Mouse (Mus musculus) kidney, embryonic 15.5 days (tissue): ENCODE data around the gene Prtg. TPM values are rescaled to one million over a fixed set of nuclear protein-coding genes. Genes with fewer than 3 reads are reported as not detected.

ENCODE experiments used
- ATAC-seq: fragments of 200-750 bp; cut with Nextera tagmentation; replicated peaks from 2 replicates; pipeline ENCODE4 v1.8.0; 2017; ENCODE audit warnings: moderate TSS enrichment; ENCODE audit not compliant: low FRiP score
- H3K27ac ChIP-seq: fragments of 300-500 bp; sonication (generic); 2 replicates; pipeline ENCODE4 v1.5.1; 2015; ENCODE audit warnings: mild to moderate bottlenecking, inconsistent platforms
- H3K27me3 ChIP-seq: fragments of 300-500 bp; sonication (generic); 2 replicates; pipeline ENCODE4 v1.6.1; 2015; ENCODE audit warnings: inconsistent platforms
- H3K36me3 ChIP-seq: fragments of 300-500 bp; sonication (generic); 2 replicates; pipeline ENCODE4 v1.6.1; 2015; ENCODE audit warnings: inconsistent platforms
- H3K4me1 ChIP-seq: fragments of 300-500 bp; sonication (generic); 2 replicates; pipeline ENCODE4 v1.6.1; 2015; ENCODE audit warnings: inconsistent platforms
- H3K4me2 ChIP-seq: fragments of 300-500 bp; sonication (generic); 2 replicates; pipeline ENCODE4 v1.6.1; 2015; ENCODE audit warnings: moderate library complexity, mild to moderate bottlenecking, inconsistent platforms
- H3K4me3 ChIP-seq: fragments of 300-500 bp; sonication (generic); replicated peaks from 2 replicates; pipeline ENCODE4 v1.5.1; 2015; ENCODE audit warnings: mild to moderate bottlenecking, inconsistent platforms
- H3K9ac ChIP-seq: fragments of 300-500 bp; sonication (generic); 2 replicates; pipeline ENCODE4 v1.6.1; 2015; ENCODE audit warnings: mild to moderate bottlenecking, inconsistent platforms
- H3K9me3 ChIP-seq: fragments of 300-500 bp; sonication (generic); replicated peaks from 2 replicates; pipeline ENCODE4 v1.6.1; 2016; ENCODE audit warnings: inconsistent platforms
- WGBS: fragments of 180-500 bp; shearing (Covaris S2); methylation state at CpG from one replicate; pipeline ENCODE4 v1.1.7; 2015; ENCODE audit warnings: mixed read lengths; 5-methylcytosine and 5-hydroxymethylcytosine counted together
- polyA plus RNA-seq: library from polyadenylated mRNA; unstranded; fragments of >200 nt; fragmentation: Nextera tagmentation; extraction: Ambion mirVana; gene quantifications from 2 replicates; pipeline ENCODE4 v1.2.1, GENCODE M21; 2015

Prtg gene
- polyA plus RNA-seq, 1 experiment from 2014 or later: 2.1 TPM

GRCm38 (mm10) chr9:72925935-72926258 is 119.2 kb downstream of the Prtg start:
- H3K36me3 ChIP-seq: no peaks in the 10 kb centered on the region
- H3K9ac ChIP-seq: peak overlapping the region; percentile 85
- peak overlapping the region; percentile 68 for H3K27ac ChIP-seq
- no peaks in the 10 kb centered on the region for H3K27me3 ChIP-seq
- peak; percentile 64 for ATAC-seq
- peaks cover 19% of the 10 kb centered on the region for H3K4me1 ChIP-seq
- peak overlapping the region; percentile 95 for H3K4me2 ChIP-seq
- peak overlapping the region; percentile 62 for H3K4me3 ChIP-seq
- no peaks in the 10 kb centered on the region for H3K9me3 ChIP-seq
- 1% methylated on average over 19 of the region's 20 CpGs for WGBS

- no peaks in the 10 kb centered on the region for H3K9me3 ChIP-seq
- no peak overlapping the region for H3K4me2 ChIP-seq
- 84% methylated on average over 13 of the region's 13 CpGs for WGBS
- H3K4me3 ChIP-seq: no peak overlapping the region
- peaks cover 7% of the 10 kb centered on the region for H3K36me3 ChIP-seq
- H3K27ac ChIP-seq: no peak overlapping the region
- no peak for ATAC-seq
- no peak overlapping the region for H3K9ac ChIP-seq
- H3K27me3 ChIP-seq: no peaks in the 10 kb centered on the region
- H3K4me1 ChIP-seq: peaks cover 11% of the 10 kb centered on the region
Observed at GRCm38 (mm10) chr9:72931166-72931790, 124.6 kb downstream of the Prtg start.

DNA sequence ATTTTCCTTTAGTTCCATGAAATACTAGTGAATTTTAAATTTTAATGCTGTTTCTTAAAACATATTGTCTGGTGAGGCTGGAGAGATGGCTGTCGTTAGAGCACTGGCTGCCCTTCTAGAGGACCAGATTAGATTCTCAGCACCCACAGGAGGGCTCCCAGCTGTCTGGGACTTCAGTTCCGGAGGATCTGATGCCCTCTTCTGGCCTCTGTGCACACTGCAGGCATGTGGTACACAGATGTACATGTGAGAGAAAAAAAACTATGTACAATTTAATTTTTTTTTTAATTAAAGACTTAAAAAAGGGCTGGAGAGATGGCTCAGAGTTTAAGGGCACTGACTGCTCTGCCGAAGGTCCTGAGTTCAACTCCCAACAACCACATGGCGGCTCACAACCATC is 128.6 kb downstream of the Prtg start:
- no peak overlapping the region for H3K4me2 ChIP-seq
- WGBS: 88% methylated on average over 4 of the region's 4 CpGs
- no peak for ATAC-seq

GRCm38 (mm10) chr9:72936301-72936700 is 129.6 kb downstream of the Prtg start:
- no peaks in the 10 kb centered on the region for H3K9me3 ChIP-seq
- ATAC-seq: no peak
- H3K9ac ChIP-seq: no peak overlapping the region

More for the DNA sequence above, 128.6 kb downstream of the Prtg start:
- no peaks in the 10 kb centered on the region for H3K27me3 ChIP-seq
- H3K4me1 ChIP-seq: no peaks in the 10 kb centered on the region
- no peak overlapping the region for H3K4me3 ChIP-seq
- peaks cover 7% of the 10 kb centered on the region for H3K36me3 ChIP-seq
- no peak overlapping the region for H3K27ac ChIP-seq
- H3K9ac ChIP-seq: no peak overlapping the region
- H3K9me3 ChIP-seq: no peaks in the 10 kb centered on the region

GRCm38 (mm10) chr9:72943424-72943823 is 136.8 kb downstream of the Prtg start:
- Histone ChIP-seq H3K4me2 (no peak overlapping the region), H3K9me3 (no peaks in the 10 kb centered on the region), H3K9ac (no peak overlapping the region), H3K4me3 (no peak overlapping the region), H3K4me1 (no peaks in the 10 kb centered on the region), H3K36me3 (peaks cover 35% of the 10 kb centered on the region), H3K27me3 (no peaks in the 10 kb centered on the region), H3K27ac (no peak overlapping the region)
- ATAC-seq: no peak
- WGBS: 67% methylated on average over 3 of the region's 3 CpGs

More at GRCm38 (mm10) chr9:72936301-72936700, 129.6 kb downstream of the Prtg start:
- H3K4me3 ChIP-seq: no peak overlapping the region
- no peak overlapping the region for H3K27ac ChIP-seq
- no peaks in the 10 kb centered on the region for H3K4me1 ChIP-seq
- H3K36me3 ChIP-seq: peaks cover 7% of the 10 kb centered on the region
- H3K27me3 ChIP-seq: no peaks in the 10 kb centered on the region
- WGBS: 75% methylated on average over 2 of the region's 2 CpGs
- H3K4me2 ChIP-seq: no peak overlapping the region

DNA sequence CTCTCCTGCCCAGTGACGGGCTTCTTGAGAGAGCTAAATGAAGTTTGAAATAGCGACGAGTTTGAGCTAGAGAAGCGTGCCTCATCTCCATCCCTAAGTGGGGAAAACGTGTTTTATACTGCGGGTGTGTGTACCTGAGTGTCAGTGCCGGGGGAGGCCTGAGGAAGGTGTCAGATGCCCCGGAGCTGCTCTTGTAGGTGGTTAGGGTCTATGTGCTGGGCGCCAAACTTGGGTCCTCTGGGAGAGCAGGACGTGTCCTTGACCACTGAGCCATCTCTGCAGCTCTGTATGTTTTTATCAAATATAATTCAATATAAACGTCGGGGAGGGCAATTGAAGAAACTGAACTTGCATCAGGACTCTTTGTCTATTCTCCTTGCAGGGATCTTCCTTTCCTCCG is 137.6 kb downstream of the Prtg start:
- H3K27ac ChIP-seq: no peak overlapping the region
- H3K27me3 ChIP-seq: no peaks in the 10 kb centered on the region
- no peaks in the 10 kb centered on the region for H3K9me3 ChIP-seq
- no peak overlapping the region for H3K9ac ChIP-seq
- no peak overlapping the region for H3K4me2 ChIP-seq
- WGBS: 90% methylated on average over 13 of the region's 13 CpGs
- no peak overlapping the region for H3K4me3 ChIP-seq
- no peak for ATAC-seq
- peaks cover 35% of the 10 kb centered on the region for H3K36me3 ChIP-seq
- H3K4me1 ChIP-seq: no peaks in the 10 kb centered on the region

DNA sequence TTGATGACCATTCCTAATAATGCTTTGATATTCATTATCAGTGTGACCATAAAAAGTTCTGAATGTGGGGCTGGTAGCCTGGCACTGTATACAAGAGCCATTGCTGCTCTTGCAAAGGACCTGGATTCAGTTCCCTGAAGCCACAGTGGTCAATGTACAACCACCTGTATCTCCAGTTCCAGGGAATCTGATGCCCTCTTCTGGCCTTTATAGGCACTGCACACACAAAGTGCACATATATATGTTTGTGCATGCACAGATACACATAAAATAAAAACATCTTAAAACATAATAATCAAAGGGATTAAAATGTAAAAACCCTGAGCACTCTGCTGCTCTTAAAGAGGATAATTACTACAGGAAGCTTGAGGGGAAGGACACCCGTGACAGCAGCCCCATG is 140.3 kb downstream of the Prtg start:
- no peak overlapping the region for H3K4me3 ChIP-seq
- ATAC-seq: no peak
- WGBS: 97% methylated on average over 1 of the region's 1 CpGs
- H3K4me2 ChIP-seq: no peak overlapping the region
- no peak overlapping the region for H3K27ac ChIP-seq
- H3K27me3 ChIP-seq: no peaks in the 10 kb centered on the region
- no peaks in the 10 kb centered on the region for H3K9me3 ChIP-seq
- H3K9ac ChIP-seq: no peak overlapping the region
- H3K4me1 ChIP-seq: 0 out of 2 replicates have a peak, but pooled peaks cover 5% of the 10 kb centered on the region
- peaks cover 35% of the 10 kb centered on the region for H3K36me3 ChIP-seq

DNA sequence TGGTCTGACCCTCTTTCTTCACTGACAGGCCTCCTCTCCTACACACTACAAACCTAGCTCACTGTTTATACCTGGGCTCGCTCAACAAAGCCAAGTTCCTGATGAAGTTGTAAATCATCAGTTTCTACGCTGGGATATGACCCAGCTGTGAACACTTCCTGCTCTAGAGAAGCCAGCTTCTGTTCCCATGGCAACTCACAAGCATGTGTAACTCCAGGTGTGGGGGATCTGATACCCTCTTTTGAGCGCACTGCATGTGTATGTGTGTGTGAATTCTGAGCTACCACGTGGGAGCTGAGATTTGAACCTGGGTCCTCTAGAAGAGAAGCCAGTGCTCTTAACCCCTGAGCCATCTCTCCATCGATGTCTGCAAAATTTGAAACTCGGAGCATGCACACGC is 142.9 kb downstream of the Prtg start:
- ATAC-seq: no peak
- peaks cover 24% of the 10 kb centered on the region for H3K36me3 ChIP-seq

DNA sequence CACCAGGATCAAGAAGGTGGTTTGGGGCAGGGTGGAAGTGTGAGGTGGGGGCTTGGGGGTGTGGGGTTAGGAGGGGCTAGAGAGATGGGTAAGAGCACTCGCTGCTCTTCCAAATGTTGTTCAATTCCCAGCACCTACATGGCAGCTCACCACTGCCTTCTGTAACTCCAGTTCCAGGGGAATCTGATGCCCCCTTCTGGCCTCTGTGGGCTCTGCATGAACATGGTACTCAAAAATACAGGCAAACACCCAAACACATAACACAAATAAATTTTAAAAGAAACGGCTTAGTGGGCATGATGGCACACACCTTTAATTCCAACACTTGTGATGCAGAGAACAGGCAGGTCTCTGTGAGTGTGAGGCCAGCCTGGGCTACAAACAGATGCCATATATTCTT is 148.1 kb downstream of the Prtg start:
- Histone ChIP-seq H3K9ac (no peak overlapping the region), H3K27me3 (no peaks in the 10 kb centered on the region), H3K4me3 (no peak overlapping the region), H3K36me3 (no peaks in the 10 kb centered on the region), H3K27ac (no peak overlapping the region), H3K9me3 (no peaks in the 10 kb centered on the region), H3K4me1 (peaks cover 8% of the 10 kb centered on the region), H3K4me2 (no peak overlapping the region)
- 48% methylated on average over 2 of the region's 2 CpGs for WGBS
- no peak for ATAC-seq

More for the DNA sequence above, 142.9 kb downstream of the Prtg start:
- Histone ChIP-seq H3K9me3 (no peaks in the 10 kb centered on the region), H3K9ac (no peak overlapping the region), H3K4me2 (no peak overlapping the region), H3K27ac (no peak overlapping the region), H3K27me3 (no peaks in the 10 kb centered on the region), H3K4me1 (0 out of 2 replicates have a peak, but pooled peaks cover 5% of the 10 kb centered on the region), H3K4me3 (no peak overlapping the region)
- 61% methylated on average over 7 of the region's 7 CpGs for WGBS

GRCm38 (mm10) chr9:72955546-72955945 is 148.9 kb downstream of the Prtg start:
- 13% methylated on average over 1 of the region's 1 CpGs for WGBS

GRCm38 (mm10) chr9:72958521-72959450 is 152.1 kb downstream of the Prtg start, which contains the start of the genes Dyx1c1 and Gm44503:
Gene Dyx1c1, plus strand, starts transcription at chr9:72958785.
Gene Gm44503, plus strand, starts transcription at chr9:72958852.
- WGBS: 2% methylated on average over 43 of the region's 43 CpGs
- Histone ChIP-seq H3K4me1 (peaks cover 10% of the 10 kb centered on the region), H3K4me3 (peak within 1 kb of the TSS; percentile 71), H3K4me2 (peak within 1 kb of the TSS; percentile 73), H3K9me3 (no peaks in the 10 kb centered on the region), H3K27ac (peak within 1 kb of the TSS; percentile 69), H3K36me3 (no peaks in the 10 kb centered on the region), H3K9ac (peak within 1 kb of the TSS; percentile 54), H3K27me3 (no peaks in the 10 kb centered on the region)
- ATAC-seq: peak; percentile 92

More at GRCm38 (mm10) chr9:72955546-72955945, 148.9 kb downstream of the Prtg start:
- no peak for ATAC-seq
- Histone ChIP-seq H3K9ac (no peak overlapping the region), H3K4me3 (no peak overlapping the region), H3K27ac (no peak overlapping the region), H3K4me1 (peaks cover 8% of the 10 kb centered on the region), H3K9me3 (no peaks in the 10 kb centered on the region), H3K27me3 (no peaks in the 10 kb centered on the region), H3K4me2 (no peak overlapping the region), H3K36me3 (no peaks in the 10 kb centered on the region)

DNA sequence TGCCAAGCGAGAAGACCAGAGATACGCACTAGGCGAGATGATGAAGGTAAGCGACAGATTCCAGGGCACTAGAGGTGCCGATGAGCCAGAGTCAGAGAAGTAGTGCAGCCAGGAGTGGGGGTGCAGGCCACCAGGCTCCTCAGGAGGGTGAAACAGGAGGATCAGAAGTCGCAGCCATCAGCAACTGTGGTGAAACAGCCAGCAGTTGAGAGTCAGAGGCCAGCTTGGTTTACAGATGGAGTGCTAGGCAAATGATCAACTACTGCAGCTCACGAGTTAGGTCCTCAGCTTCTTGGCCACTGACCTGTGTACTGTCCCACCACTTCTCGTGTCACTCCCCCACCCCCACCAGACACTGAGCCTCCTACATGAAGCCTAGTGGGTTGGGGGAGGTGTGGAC is 154.7 kb downstream of the Prtg start:
- no peak for ATAC-seq
- no peak overlapping the region for H3K9ac ChIP-seq
- WGBS: 70% methylated on average over 8 of the region's 8 CpGs
- no peaks in the 10 kb centered on the region for H3K9me3 ChIP-seq
- H3K27ac ChIP-seq: peak overlapping the region; percentile 28; the same call in 1 of the 2 replicates
- peaks cover 10% of the 10 kb centered on the region for H3K4me1 ChIP-seq
- no peaks in the 10 kb centered on the region for H3K27me3 ChIP-seq
- H3K4me3 ChIP-seq: no peak overlapping the region
- H3K36me3 ChIP-seq: no peaks in the 10 kb centered on the region
- H3K4me2 ChIP-seq: no peak overlapping the region
